Comparison of ENCODE assay signal across 7 mouse cellular contexts in the genomic region with DNA sequence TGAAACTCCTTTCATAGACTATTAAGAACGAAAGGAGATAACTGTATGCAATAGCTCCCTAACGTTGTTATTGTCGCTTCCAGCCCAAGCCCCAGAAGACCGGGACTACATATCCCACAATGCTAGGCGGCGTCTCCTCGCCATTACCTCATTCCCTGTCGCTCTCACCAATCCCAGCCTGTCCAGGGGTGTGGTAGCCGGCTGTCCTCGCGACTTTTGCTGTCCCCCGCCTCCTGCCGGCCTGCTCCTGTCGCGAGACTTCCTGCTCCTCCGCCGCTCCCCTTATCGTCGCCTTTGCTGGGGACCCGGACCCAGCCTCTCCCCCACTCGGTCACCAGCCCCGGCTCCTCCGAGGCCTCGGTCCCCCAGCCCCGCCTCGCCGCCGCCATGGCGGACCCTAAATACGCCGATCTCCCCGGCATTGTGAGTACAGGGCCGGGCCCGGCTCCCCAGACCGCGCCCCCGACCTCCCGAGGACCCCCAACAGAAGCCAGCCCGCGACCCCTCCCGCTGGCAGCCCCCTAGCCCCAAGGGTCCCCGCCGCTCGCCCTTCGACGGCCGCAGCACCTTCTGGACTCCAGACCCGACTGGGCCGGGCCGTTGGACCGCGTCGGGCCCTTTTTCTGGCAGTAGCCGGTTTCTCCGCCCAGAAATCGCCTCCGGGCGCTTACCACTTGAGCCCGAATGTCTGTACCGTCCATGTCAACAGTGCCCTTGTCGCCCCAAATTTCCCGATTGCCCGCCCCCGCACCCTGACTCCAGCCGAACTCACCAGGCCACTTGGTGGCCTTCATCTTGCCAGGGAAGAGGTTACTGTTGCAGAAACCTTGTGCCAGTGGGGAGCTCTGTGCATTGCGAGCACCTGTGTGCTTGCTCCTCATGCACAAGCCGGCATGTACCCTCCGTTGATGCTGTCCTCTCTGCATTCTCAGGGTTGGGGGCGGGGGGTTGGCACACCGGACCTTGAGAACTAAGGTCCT. TPM values are rescaled to one million over a fixed set of nuclear protein-coding genes. Genes with fewer than 3 reads are reported as not detected.
DNase-seq lines count a peak whose midpoint lies in the region; ATAC-seq and TF ChIP-seq lines count a peak whose summit lies in the region.

Gene Dctn2 (plus strand): TSS at position 257 of the 980 bp plus-strand sequence.

- H3K79me2 ChIP-seq in heart, adult 2 months (replicated peaks; ENCODE audit: control insufficient read depth, insufficient read depth, low read length) = peaks cover 3% of the 10 kb centered on the region; the same call in 1 of the 2 replicates

- peak within 1 kb of the TSS; percentile 98 for H3K4me3 ChIP-seq in embryonic facial prominence, embryonic 13.5 days
- H3K4me3 ChIP-seq in heart, adult 2 months = peak within 1 kb of the TSS; percentile 87
- H3K4me3 ChIP-seq in limb, embryonic 13.5 days = peak within 1 kb of the TSS; percentile 97
- H3K4me3 ChIP-seq in midbrain, embryonic 16.5 days (ENCODE audit: low read depth, low read length) = peak within 1 kb of the TSS; percentile 99

- peak within 1 kb of the TSS; percentile 93 for H3K4me2 ChIP-seq in embryonic facial prominence, embryonic 13.5 days
- peak within 1 kb of the TSS; percentile 96 for H3K4me2 ChIP-seq in limb, embryonic 13.5 days (replicated peaks)
- H3K4me2 ChIP-seq in midbrain, embryonic 16.5 days (ENCODE audit: low read length) = peak within 1 kb of the TSS; percentile 89

- WGBS in embryonic facial prominence, embryonic 13.5 days = under 1% methylated on average over 70 of the region's 70 CpGs
- WGBS in heart, adult 2 months = under 1% methylated on average over 70 of the region's 70 CpGs
- WGBS in limb, embryonic 13.5 days = under 1% methylated on average over 69 of the region's 70 CpGs
- WGBS in midbrain, embryonic 16.5 days = under 1% methylated on average over 70 of the region's 70 CpGs

- peak; percentile 85 for TF ChIP-seq EP300 in heart, adult 2 months (IDR thresholded peaks at IDR 0.05; ENCODE audit: insufficient read depth, low read depth, low read length)

- peak within 1 kb of the TSS; percentile 82 for H3K27ac ChIP-seq in embryonic facial prominence, embryonic 13.5 days
- H3K27ac ChIP-seq in heart, adult 2 months = peak within 1 kb of the TSS; percentile 96
- peak within 1 kb of the TSS; percentile 61; the same call in 1 of the 2 replicates for H3K27ac ChIP-seq in limb, embryonic 13.5 days
- H3K27ac ChIP-seq in midbrain, embryonic 16.5 days (ENCODE audit: low read length) = peak within 1 kb of the TSS; percentile 94

- H3K4me1 ChIP-seq in embryonic facial prominence, embryonic 13.5 days = peaks cover 34% of the 10 kb centered on the region
- peaks cover 16% of the 10 kb centered on the region for H3K4me1 ChIP-seq in heart, adult 2 months (ENCODE audit: control insufficient read depth, insufficient read depth, low read length)
- H3K4me1 ChIP-seq in limb, embryonic 13.5 days = peaks cover 35% of the 10 kb centered on the region
- peaks cover 28% of the 10 kb centered on the region for H3K4me1 ChIP-seq in midbrain, embryonic 16.5 days (ENCODE audit: control insufficient read depth, insufficient read depth, low read length)

- ATAC-seq in embryonic facial prominence, embryonic 13.5 days (ENCODE audit: insufficient number of reproducible peaks, insufficient read depth, low FRiP score, low TSS enrichment, low read depth) = peak; percentile 97
- ATAC-seq in limb, embryonic 13.5 days (ENCODE audit: low FRiP score, low read depth) = peak; percentile 98
- ATAC-seq in midbrain, embryonic 16.5 days = peak; percentile 94

- DNase-seq in adrenal gland, postnatal 36 days = peak; percentile 96 to 97
- DNase-seq in heart, adult 2 months = peak; percentile 92 to 96
- DNase-seq in kidney, adult 8-10 months = peak; percentile 95 to 96
- peak; percentile 85 to 96 for DNase-seq in spleen, postnatal 10 days (ENCODE audit: low spot score in 2 of 2)

- peaks cover 30% of the 10 kb centered on the region for H3K27me3 ChIP-seq in embryonic facial prominence, embryonic 13.5 days
- no peaks in the 10 kb centered on the region for H3K27me3 ChIP-seq in heart, adult 2 months (ENCODE audit: control insufficient read depth, insufficient read depth, low read length)
- peaks cover 35% of the 10 kb centered on the region for H3K27me3 ChIP-seq in limb, embryonic 13.5 days
- H3K27me3 ChIP-seq in midbrain, embryonic 16.5 days (ENCODE audit: control insufficient read depth, insufficient read depth, low read depth, low read length) = no peaks in the 10 kb centered on the region

- peak; percentile 74 for TF ChIP-seq POLR2A in heart, adult 2 months (IDR thresholded peaks at IDR 0.05; ENCODE audit: insufficient read depth, low read depth, low read length)

- H3K36me3 ChIP-seq in embryonic facial prominence, embryonic 13.5 days = peaks cover 31% of the 10 kb centered on the region
- H3K36me3 ChIP-seq in heart, adult 2 months (ENCODE audit: control insufficient read depth, insufficient read depth, low read length) = peaks cover 7% of the 10 kb centered on the region
- peaks cover 32% of the 10 kb centered on the region for H3K36me3 ChIP-seq in limb, embryonic 13.5 days
- 0 out of 2 replicates have a peak, but pooled peaks cover 2% of the 10 kb centered on the region for H3K36me3 ChIP-seq in midbrain, embryonic 16.5 days (ENCODE audit: control insufficient read depth, insufficient read depth, low read length)

- TF ChIP-seq CTCF in heart, adult 2 months (IDR thresholded peaks at IDR 0.05) = 0 out of 2 replicates have a peak, but pooled peaks have one; percentile 21

- intact Hi-C loops in heart, adult 2 months (cut with DNase I) = loop anchor here (1.0 kb wide), 2 partner anchors 22 to 45 kb away; partner anchors contain the start of gene Mars

- H3K9ac ChIP-seq in embryonic facial prominence, embryonic 13.5 days = peak within 1 kb of the TSS; percentile 100
- H3K9ac ChIP-seq in heart, adult 2 months (ENCODE audit: low read depth, low read length) = peak within 1 kb of the TSS; percentile 99
- H3K9ac ChIP-seq in limb, embryonic 13.5 days = peak within 1 kb of the TSS; percentile 99
- H3K9ac ChIP-seq in midbrain, embryonic 16.5 days (ENCODE audit: low read depth, low read length) = peak within 1 kb of the TSS; percentile 100

- H3K9me3 ChIP-seq in embryonic facial prominence, embryonic 13.5 days = no peaks in the 10 kb centered on the region
- H3K9me3 ChIP-seq in limb, embryonic 13.5 days = no peaks in the 10 kb centered on the region
- no peaks in the 10 kb centered on the region for H3K9me3 ChIP-seq in midbrain, embryonic 16.5 days (replicated peaks; ENCODE audit: control insufficient read depth, low read length, poor library complexity, severe bottlenecking)

RNA-seq across cellular contexts. Expression of gene Dctn2, which starts in this region (rescaled TPM):
- 100 to 1,000 TPM; 148 to 190 TPM for total RNA-seq in adrenal gland, postnatal 36 days (2021)
- 187 and 199 TPM in 2 replicates for polyA plus RNA-seq in embryonic facial prominence, embryonic 13.5 days (2015; fragmentation: Nextera tagmentation; extraction: Ambion mirVana)
- 100 to 1,000 TPM; 123 to 135 TPM for total RNA-seq in heart, adult 2 months (2021)
- 139 and 167 TPM in 2 replicates for polyA plus RNA-seq in heart, adult 2 months (2012; rRNA removed)
- 188 and 192 TPM in 2 replicates for polyA plus RNA-seq in limb, embryonic 13.5 days (2015; fragmentation: Nextera tagmentation; extraction: Ambion mirVana)
- polyA plus RNA-seq in midbrain, embryonic 16.5 days (2015; fragmentation: Nextera tagmentation; extraction: Ambion mirVana) = 332 and 345 TPM in 2 replicates

Comparison
In these comparisons a context has a peak if more than half of its experiments do, and no peak if none do; other contexts are left out.
1. Peak in every context shown above with its lines: DNase-seq, ATAC-seq, H3K4me3 ChIP-seq and H3K27ac ChIP-seq.